Mouse (Mus musculus) urinary bladder, adult 2 months (tissue): ENCODE measurements around the gene Gm5129. TPM values are rescaled to one million over a fixed set of nuclear protein-coding genes. Genes with fewer than 3 reads are reported as not detected.
"Not testable (repeated sequence)": the region's sequence is repeated elsewhere in the genome, so short reads cannot be mapped to it uniquely, and the experiment has no call there.

Experiments used
- DNase-seq: peaks from one replicate; pipeline ENCODE4 v3.0.0; 2022; ENCODE audit warnings: low spot score
- polyA plus RNA-seq: library from polyadenylated mRNA; depleted of rRNA; stranded (reverse); fragments of >200 nt; gene quantifications from 2 replicates; pipeline ENCODE4 v1.2.3, GENCODE M21; 2012; rRNA removed

The Gm5129 gene
- not detected in 2 replicates for polyA plus RNA-seq

DNA sequence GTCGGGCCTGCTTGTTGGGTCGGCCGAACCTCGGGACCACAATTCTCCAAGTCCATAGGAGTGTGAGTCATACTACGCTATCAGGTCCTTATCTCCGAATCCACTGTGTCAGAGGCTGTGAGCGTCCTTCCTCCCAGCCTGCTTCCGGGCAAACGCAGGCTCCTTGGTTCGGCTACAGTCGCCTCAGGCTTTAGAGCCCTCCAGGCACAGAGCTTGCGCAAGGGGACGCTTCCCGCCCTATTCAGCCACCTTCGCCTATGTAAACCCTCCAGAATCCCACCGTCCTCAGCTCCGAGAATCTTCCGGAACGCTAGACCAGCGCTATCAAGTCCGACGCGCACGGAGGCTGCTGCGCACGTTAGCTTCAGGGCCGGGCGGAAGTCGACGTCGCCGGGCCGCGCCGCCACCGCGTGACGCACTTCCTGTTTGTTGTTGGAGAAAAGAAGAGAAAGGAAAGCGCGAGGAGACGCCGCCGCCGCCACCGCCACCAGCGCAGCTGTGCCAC lies at the start of gene Gm5129, which contains the start of gene Dnajb6:
Gm5129 (minus strand) TSS at position 380 of the 505 bp plus-strand sequence.
Dnajb6 (plus strand) TSS at position 132 of the 505 bp plus-strand sequence.
- peak; percentile 99 for DNase-seq

GRCm38 (mm10) chr5:29784906-29785305 lies 49.2 kb upstream of the Gm5129 start:
- not testable (repeated sequence) for DNase-seq

DNA sequence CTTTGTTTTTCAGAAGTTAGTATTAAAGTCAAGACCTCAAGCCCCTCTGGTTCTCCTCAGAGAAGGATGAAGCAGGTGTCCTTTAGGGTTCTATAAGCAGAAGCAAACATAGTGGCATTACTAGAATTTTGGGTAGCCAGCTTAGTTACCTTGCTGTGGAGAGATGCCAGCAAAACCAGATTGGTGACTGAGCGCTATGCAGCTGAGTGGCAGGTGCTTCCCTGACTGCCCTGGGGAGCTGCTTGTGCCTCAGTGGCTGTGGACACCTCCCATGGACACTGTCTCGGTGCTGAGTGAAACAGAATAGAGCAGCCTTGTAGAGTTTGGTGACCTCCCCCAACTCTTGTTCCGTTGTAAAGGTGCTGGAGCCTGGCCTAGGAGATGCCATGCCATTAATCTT lies 46.5 kb upstream of the Gm5129 start:
- no peak for DNase-seq

DNA sequence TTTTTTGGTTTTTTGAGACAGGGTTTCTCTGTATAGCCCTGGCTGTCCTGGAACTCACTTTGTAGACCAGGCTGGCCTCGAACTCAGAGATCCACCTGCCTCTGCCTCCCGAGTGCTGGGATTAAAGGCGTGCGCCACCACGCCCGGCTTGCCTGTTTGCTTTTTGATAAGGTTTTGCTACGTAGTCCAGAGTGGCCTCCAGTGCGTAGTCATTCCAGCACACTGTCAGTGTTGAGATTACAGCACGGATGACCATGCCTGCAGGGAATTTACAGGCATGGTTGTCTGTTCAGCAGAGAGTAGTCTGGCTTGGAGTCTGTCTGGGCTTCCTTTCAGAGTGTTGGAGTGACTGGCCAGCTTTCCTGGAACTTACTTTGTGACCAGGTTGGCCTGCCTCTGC lies 44.0 kb upstream of the Gm5129 start:
- not testable (repeated sequence) for DNase-seq

DNA sequence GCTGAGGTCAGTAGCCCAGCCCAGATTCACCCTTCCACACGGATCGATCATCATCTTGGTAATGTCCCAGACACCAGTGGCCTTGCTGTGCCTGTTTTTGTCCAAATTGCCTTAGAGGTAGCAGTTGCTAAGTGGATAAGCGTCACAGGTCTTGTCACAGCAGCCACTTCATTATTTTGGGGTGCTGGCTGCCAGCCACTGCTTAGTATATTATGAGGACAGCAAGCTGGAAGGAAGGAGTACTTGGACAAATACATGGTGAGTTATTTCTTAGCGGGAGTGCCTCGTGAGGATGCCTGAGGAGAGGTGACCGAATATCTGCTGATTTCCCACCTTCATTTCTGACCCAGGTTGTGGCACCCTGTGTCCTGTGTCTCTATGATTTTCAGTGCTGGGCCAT lies 42.3 kb upstream of the Gm5129 start:
- DNase-seq, result no peak

GRCm38 (mm10) chr5:29775437-29775836 lies 39.7 kb upstream of the Gm5129 start:
- no peak for DNase-seq

DNA sequence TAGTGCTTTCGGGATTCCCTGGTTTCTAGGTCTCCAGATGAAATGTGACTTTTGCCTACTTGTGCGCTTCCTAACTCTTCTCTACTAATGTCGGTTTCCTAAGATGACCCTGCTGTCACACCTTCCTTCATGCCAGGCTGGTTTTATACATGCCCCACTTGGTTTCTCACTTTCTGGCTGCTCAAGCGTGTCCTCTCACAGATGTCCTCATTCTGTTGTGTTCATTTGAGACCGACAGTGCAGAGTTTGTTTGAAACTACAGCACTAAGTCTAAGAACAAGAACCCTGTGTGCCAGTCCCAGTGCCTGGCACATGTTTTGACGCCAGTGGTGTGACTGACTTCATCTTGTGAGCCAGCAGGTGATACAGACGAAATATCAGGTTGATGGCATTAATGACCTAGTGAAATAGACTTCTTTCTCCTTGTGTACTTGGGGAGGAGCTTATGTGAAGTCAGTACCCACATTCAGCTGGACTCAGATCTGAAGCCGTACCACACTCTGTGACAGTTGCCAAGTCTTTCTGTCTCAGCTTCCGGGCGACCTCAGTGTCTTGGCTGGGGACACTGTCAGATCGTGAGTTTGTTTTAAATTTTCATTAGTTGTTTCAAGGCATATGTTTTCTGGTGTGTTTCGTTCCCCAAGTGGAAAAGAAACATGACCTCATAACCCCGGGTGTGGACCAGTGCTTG lies 37.9 kb upstream of the Gm5129 start:
- DNase-seq, result no peak

DNA sequence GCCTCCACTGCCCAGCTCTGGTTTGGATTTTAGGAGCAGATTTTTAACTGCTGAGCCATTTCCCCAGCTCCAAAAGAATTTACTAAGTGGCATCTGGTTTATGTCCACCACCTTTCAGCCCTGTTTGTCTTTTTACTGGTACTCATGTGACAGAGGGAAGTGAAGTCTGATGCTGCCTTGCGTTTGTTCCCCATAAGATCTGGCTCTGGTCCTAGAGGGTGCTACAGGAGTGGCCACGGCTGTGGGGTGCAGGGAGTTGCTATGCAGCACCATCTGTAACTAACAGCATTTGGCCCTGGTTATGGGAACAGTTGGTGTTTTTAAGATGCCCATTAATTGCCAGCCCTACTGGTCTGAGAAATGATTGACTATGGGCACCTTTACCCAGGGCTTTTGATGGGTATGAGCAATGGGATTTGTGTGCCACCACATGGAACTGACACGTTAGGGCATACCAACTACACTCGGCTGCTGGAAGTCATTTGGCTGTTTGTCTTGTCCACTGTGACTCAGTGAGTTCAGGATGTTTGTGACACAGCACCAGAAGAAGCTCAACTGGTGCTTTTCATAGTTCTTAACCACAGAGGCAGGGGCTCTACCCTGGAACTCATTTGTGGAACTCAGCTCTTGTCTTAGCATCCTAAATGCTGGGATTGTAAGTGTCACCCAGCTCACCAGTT lies 37.1 kb upstream of the Gm5129 start:
- DNase-seq, result no peak

- no peak for DNase-seq
These were observed 36.3 kb upstream of the Gm5129 start for GRCm38 (mm10) chr5:29772038-29772437.

DNA sequence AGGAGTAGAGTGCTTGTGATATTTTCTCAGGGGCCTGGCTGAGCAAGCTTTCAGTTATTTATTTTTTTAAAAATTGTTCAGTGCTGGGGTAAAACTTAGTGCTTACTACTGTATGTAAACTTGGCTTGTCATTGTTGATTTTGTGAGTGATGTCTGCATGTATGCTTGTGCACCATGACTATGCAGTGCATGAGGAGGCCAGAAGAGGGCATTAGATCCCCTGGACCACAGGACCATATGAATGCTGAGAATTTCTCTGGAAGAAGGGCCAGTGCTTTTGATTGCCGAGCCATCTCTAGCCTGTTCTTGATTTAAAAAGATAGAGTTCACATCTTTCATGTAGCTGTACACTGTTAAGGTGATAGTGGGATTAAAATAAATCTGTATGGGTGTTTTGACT lies 35.2 kb upstream of the Gm5129 start:
- no peak for DNase-seq

GRCm38 (mm10) chr5:29759318-29759717 lies 23.6 kb upstream of the Gm5129 start:
- DNase-seq, result no peak

GRCm38 (mm10) chr5:29752894-29753293 lies 17.2 kb upstream of the Gm5129 start:
- DNase-seq, result no peak

- no peak for DNase-seq
These were observed 15.6 kb upstream of the Gm5129 start for GRCm38 (mm10) chr5:29751306-29751705.

GRCm38 (mm10) chr5:29747661-29748060 lies 11.9 kb upstream of the Gm5129 start:
- DNase-seq, result no peak

GRCm38 (mm10) chr5:29741093-29741492 lies 5.4 kb upstream of the Gm5129 start:
- DNase-seq, result no peak

DNA sequence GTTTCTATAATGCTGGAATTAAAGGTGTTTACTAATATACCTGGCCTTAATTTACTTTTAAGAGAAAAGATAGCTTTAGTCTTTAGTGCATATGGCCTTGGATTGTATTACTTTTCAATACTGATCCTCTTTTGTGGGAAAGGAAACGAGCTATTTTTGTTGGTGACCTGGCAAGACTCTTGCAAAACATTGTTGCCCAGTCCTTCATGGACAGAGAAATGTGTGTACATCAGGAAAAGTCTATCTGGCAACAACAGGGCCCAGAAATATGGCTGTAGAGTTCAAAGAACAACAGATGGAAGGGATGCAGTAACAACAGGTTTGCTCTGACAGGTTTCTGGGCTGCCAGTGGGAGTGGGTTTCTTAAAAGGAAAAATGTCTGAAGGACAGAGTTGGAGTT lies 4.9 kb upstream of the Gm5129 start:
- no peak for DNase-seq

GRCm38 (mm10) chr5:29738076-29738475 lies 2.3 kb upstream of the Gm5129 start:
- no peak for DNase-seq

GRCm38 (mm10) chr5:29737471-29737870 lies 1.7 kb upstream of the Gm5129 start:
- no peak for DNase-seq

GRCm38 (mm10) chr5:29736942-29737341 lies 1.2 kb upstream of the Gm5129 start:
- no peak for DNase-seq

GRCm38 (mm10) chr5:29736073-29736900 lies 551 bp upstream of the Gm5129 start:
- no peak for DNase-seq

DNA sequence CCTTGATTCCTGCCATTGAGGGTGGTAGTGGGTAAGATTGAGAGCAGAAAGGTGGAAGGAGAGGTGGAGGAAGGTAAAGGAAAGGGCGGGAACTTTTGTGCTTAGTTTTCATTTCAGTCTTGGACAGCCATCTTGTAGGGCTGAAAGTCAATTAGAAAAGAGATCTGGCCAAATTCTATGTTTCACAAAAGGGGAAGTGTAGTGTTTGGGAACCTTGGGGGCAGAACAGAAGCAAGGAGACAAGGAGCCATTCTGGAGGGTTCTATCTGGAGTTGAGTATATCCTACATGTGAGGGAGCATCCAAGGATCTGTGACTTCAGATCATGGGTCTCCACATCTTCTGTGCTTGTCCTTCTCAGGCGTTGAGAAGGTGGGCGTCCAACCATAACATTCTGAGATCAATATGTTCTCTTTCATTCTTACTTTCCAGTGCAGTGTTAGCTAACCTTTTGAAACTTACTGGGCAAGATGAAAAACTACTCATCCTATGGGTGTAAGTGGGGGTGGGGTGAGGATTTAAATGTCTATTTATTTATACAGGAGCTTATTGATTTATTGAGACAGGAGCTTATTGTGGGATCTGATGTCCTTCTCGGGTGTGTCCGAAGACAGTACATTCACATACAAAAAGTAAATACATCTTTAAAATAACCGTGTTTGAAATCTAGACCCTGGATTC lies 765 bp downstream of the Gm5129 start:
- DNase-seq, result no peak

DNA sequence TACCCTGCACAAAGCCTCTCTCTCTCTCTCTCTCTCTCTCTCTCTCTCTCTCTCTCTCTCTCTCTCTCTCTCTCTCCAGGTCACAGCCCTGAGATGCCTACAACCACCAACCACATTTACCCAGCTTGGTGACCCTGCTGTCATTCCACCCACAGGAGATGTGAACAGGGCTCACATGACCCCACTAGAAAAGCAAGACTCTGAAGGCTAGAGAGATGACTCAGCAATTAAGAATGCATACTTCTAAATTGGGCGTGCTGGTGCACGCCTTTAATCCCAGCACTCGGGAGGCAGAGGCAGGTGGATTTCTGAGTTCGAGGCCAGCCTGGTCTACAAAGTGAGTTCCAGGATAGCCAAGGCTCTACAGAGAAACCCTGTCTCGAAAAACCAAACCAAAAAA lies 9.7 kb downstream of the Gm5129 start:
- DNase-seq, result not testable (repeated sequence)
